ENCODE assay signal across 23 mouse cellular contexts in genomic region chr7:120177611-120178010, GRCm38 (mm10). TPM values are rescaled to one million over a fixed set of nuclear protein-coding genes. Genes with fewer than 3 reads are reported as not detected.
"Had no signal": no experiment of that assay in that cellular context is flagged by ENCODE, and none has a peak within 500 bp of the region (broad histone marks: within the 10 kb centered on the region; RNA-seq: fewer than 3 reads in every experiment).

No protein-coding gene starts in this region.

- H3K27me3 ChIP-seq: liver, embryonic 15.5 days; midbrain, embryonic 13.5 days; midbrain, embryonic 15.5 days; neural tube, embryonic 13.5 days; stomach, embryonic 15.5 days had no signal

- H3K4me2 ChIP-seq: liver, embryonic 15.5 days; lung, embryonic 14.5 days; midbrain, embryonic 13.5 days; midbrain, embryonic 15.5 days; neural tube, embryonic 13.5 days; stomach, embryonic 15.5 days had no signal

- H3K4me3 ChIP-seq: liver, embryonic 15.5 days; midbrain, embryonic 10.5 days; midbrain, embryonic 13.5 days; midbrain, embryonic 15.5 days; neural tube, embryonic 13.5 days; stomach, embryonic 15.5 days had no signal

- H3K27ac ChIP-seq: liver, embryonic 15.5 days; midbrain, embryonic 10.5 days; midbrain, embryonic 13.5 days; midbrain, embryonic 15.5 days; neural tube, embryonic 13.5 days; stomach, embryonic 15.5 days had no signal

- ATAC-seq: midbrain, embryonic 13.5 days; midbrain, embryonic 15.5 days had no signal

- H3K4me1 ChIP-seq: midbrain, embryonic 10.5 days; midbrain, embryonic 15.5 days; neural tube, embryonic 13.5 days; stomach, embryonic 15.5 days had no signal

- H3K9ac ChIP-seq: liver, embryonic 15.5 days; lung, embryonic 14.5 days; midbrain, embryonic 13.5 days; midbrain, embryonic 15.5 days; neural tube, embryonic 13.5 days; stomach, embryonic 15.5 days had no signal

- DNase-seq: lung, adult 18-20 months; lung, embryonic 14.5 days; lung, postnatal 10 days; lung, postnatal 4 days; right cerebral cortex, postnatal 14 days; thymus, adult 18-20 months; thymus, postnatal 14 days; thymus, postnatal 36 days had no signal

- H3K36me3 ChIP-seq: liver, embryonic 15.5 days; midbrain, embryonic 10.5 days; midbrain, embryonic 13.5 days; midbrain, embryonic 15.5 days; neural tube, embryonic 13.5 days; stomach, embryonic 15.5 days had no signal

- H3K9me3 ChIP-seq: liver, embryonic 15.5 days; midbrain, embryonic 10.5 days; midbrain, embryonic 13.5 days; midbrain, embryonic 15.5 days; neural tube, embryonic 13.5 days; stomach, embryonic 15.5 days had no signal

RNA-seq across cellular contexts. Expression of gene Anks4b, which starts 4.0 kb away (rescaled TPM):
- total RNA-seq: megakaryocyte, adult 5-6 weeks; megakaryocyte-erythroid progenitor cell, adult 5-6 weeks; midbrain, postnatal 0 days; monocyte, adult 5-6 weeks; neutrophil, adult 5-6 weeks had no signal
- polyA plus RNA-seq: lung, embryonic 14.5 days; lung, embryonic 16.5 days; midbrain, embryonic 10.5 days; midbrain, embryonic 13.5 days; midbrain, embryonic 15.5 days; midbrain, postnatal 0 days; neural tube, embryonic 11.5 days; neural tube, embryonic 13.5 days; spleen, adult 2 months had no signal

RNA-seq across cellular contexts. Expression of gene Crym, which starts 24.3 kb away (rescaled TPM):
- total RNA-seq: megakaryocyte, adult 5-6 weeks; megakaryocyte-erythroid progenitor cell, adult 5-6 weeks; monocyte, adult 5-6 weeks; neutrophil, adult 5-6 weeks had no signal

RNA-seq across cellular contexts. Expression of gene Abca14, which starts 26.1 kb away (rescaled TPM):
- total RNA-seq: megakaryocyte, adult 5-6 weeks; megakaryocyte-erythroid progenitor cell, adult 5-6 weeks; midbrain, postnatal 0 days; monocyte, adult 5-6 weeks; neutrophil, adult 5-6 weeks had no signal
- polyA plus RNA-seq: liver, embryonic 15.5 days; lung, embryonic 16.5 days; midbrain, embryonic 10.5 days; midbrain, embryonic 13.5 days; midbrain, embryonic 15.5 days; midbrain, postnatal 0 days; neural tube, embryonic 11.5 days; neural tube, embryonic 13.5 days; spleen, adult 2 months; stomach, embryonic 15.5 days; thymus, postnatal 0 days had no signal

RNA-seq across cellular contexts. Expression of gene Zp2, which starts 32.5 kb away (rescaled TPM):
- total RNA-seq: megakaryocyte, adult 5-6 weeks; megakaryocyte-erythroid progenitor cell, adult 5-6 weeks; midbrain, postnatal 0 days; monocyte, adult 5-6 weeks; neutrophil, adult 5-6 weeks had no signal
- polyA plus RNA-seq: liver, embryonic 15.5 days; lung, embryonic 14.5 days; lung, embryonic 16.5 days; midbrain, embryonic 10.5 days; midbrain, embryonic 13.5 days; midbrain, embryonic 15.5 days; midbrain, postnatal 0 days; neural tube, embryonic 11.5 days; neural tube, embryonic 13.5 days; spleen, adult 2 months; stomach, embryonic 15.5 days had no signal
